Mouse (Mus musculus): Measurements from ENCODE around the gene Mrps35. TPM values are rescaled to one million over a fixed set of nuclear protein-coding genes. Genes with fewer than 3 reads are reported as not detected.

Mrps35 gene
- 146 TPM for polyA plus RNA-seq (2014; fragmentation: Illumina TruSeq; extraction: RNeasy Lipid Tissue Mini Kit (QIAGEN cat#74804); ENCODE audit: low read depth, low replicate concordance)

GRCm38 (mm10) chr6:147042291-147043290 lies at the start of gene Mrps35:
Gene Mrps35 (plus strand): TSS chr6:147042764.

GRCm38 (mm10) chr6:147032303-147032925 lies 10.2 kb upstream of the Mrps35 start, which contains the start of gene Rep15:
Gene Rep15 (plus strand): TSS chr6:147032584.

GRCm38 (mm10) chr6:147086594-147087225 lies 44.1 kb downstream of the Mrps35 start, which contains the start of gene Mansc4:
Gene Mansc4 (minus strand): TSS chr6:147087032.

GRCm38 (mm10) chr6:147091136-147092120 lies 48.9 kb downstream of the Mrps35 start, which contains the start of gene Klhl42:
Gene Klhl42 (plus strand): TSS chr6:147091379.

Other genes starting within 250 kb of the Mrps35 start
- 3.6 TPM for gene Arntl2, start 246.7 kb upstream of the Mrps35 start, polyA plus RNA-seq (2014; fragmentation: Illumina TruSeq; extraction: RNeasy Lipid Tissue Mini Kit (QIAGEN cat#74804); ENCODE audit: low read depth, low replicate concordance)
- gene Smco2, start 192.7 kb upstream of the Mrps35 start, polyA plus RNA-seq (2014; fragmentation: Illumina TruSeq; extraction: RNeasy Lipid Tissue Mini Kit (QIAGEN cat#74804); ENCODE audit: low read depth, low replicate concordance): 0.37 TPM
- gene Ppfibp1, start 154.3 kb upstream of the Mrps35 start, polyA plus RNA-seq (2014; fragmentation: Illumina TruSeq; extraction: RNeasy Lipid Tissue Mini Kit (QIAGEN cat#74804); ENCODE audit: low read depth, low replicate concordance): 62.7 TPM
- gene 1700034J05Rik, start 88.3 kb upstream of the Mrps35 start, polyA plus RNA-seq (2014; fragmentation: Illumina TruSeq; extraction: RNeasy Lipid Tissue Mini Kit (QIAGEN cat#74804); ENCODE audit: low read depth, low replicate concordance): not detected
- 1.3 TPM for gene Rep15, start 10.2 kb upstream of the Mrps35 start, polyA plus RNA-seq (2014; fragmentation: Illumina TruSeq; extraction: RNeasy Lipid Tissue Mini Kit (QIAGEN cat#74804); ENCODE audit: low read depth, low replicate concordance)
- not detected for gene Mansc4, start 44.3 kb downstream of the Mrps35 start, polyA plus RNA-seq (2014; fragmentation: Illumina TruSeq; extraction: RNeasy Lipid Tissue Mini Kit (QIAGEN cat#74804); ENCODE audit: low read depth, low replicate concordance)
- gene Klhl42, start 48.6 kb downstream of the Mrps35 start, polyA plus RNA-seq (2014; fragmentation: Illumina TruSeq; extraction: RNeasy Lipid Tissue Mini Kit (QIAGEN cat#74804); ENCODE audit: low read depth, low replicate concordance): 4.2 TPM
- gene Pthlh, start 221.4 kb downstream of the Mrps35 start, polyA plus RNA-seq (2014; fragmentation: Illumina TruSeq; extraction: RNeasy Lipid Tissue Mini Kit (QIAGEN cat#74804); ENCODE audit: low read depth, low replicate concordance): 1.8 TPM